Mouse (Mus musculus) small intestine, adult 2 months (tissue): ENCODE results near the gene Unkl.

ENCODE experiments used
- CTCF ChIP-seq: fragments of 200-500 bp; IDR thresholded peaks from 2 replicates; pipeline ENCODE4 v1.5.1; 2012; ENCODE audit warnings: low read depth, mild to moderate bottlenecking, control low read depth, inconsistent platforms, low read length, moderate library complexity, mixed read lengths; ENCODE audit not compliant: insufficient replicate concordance, insufficient read length; ENCODE audit errors: extremely low read depth
- POLR2A ChIP-seq: fragments of 200-500 bp; IDR thresholded peaks from 2 replicates; pipeline ENCODE4 v1.6.1; 2012; ENCODE audit warnings: low read depth, mild to moderate bottlenecking, control low read depth, inconsistent platforms, low read length, moderate library complexity

DNA sequence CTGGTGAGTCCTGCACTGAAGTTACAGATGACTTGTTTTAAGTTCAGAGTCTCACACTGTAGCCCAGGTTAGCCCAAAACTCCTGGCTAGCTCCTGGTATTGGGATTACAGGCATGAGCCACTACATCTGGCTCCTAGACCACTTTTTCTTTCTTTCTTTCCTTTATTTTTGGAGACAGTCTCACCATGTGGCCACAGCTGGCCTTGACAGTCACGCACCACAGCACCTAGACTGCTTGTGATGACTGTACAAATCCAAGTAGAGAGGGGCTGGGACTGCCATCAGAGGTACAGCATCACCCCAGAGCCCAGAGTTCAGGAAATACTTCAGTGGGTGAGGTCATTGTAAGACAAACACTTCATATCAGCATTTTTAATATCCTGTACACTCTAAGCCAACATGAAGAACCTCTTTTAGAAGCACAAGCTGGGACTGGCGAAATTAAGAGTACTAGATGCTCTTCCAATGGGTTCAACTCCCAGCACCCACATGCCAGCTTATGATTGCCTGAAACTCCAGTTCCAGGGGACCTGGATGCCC lies 82.7 kb downstream of the Unkl start:
- no peak for TF ChIP-seq CTCF
- TF ChIP-seq POLR2A: no peak
